Mouse (Mus musculus) kidney, postnatal 4 days (tissue): Measurements from ENCODE around the gene Gm4791.

Experiments
- DNase-seq, 2 experiments: peaks; one replicate each; pipeline ENCODE4 v3.0.0; 2021; ENCODE audit warnings: mixed read lengths in 2 of 2

Gene Gm4791

GRCm38 (mm10) chr9:46998338-46998791, at the start of gene Gm4791:
Gene Gm4791 (plus strand): TSS chr9:46998741.
- no peak for DNase-seq

- DNase-seq = no peak
Measured at GRCm38 (mm10) chr9:46956286-46956685, 42.3 kb upstream of the Gm4791 start.

- no peak for DNase-seq
Measured at GRCm38 (mm10) chr9:46957420-46957950, 41.1 kb upstream of the Gm4791 start.

GRCm38 (mm10) chr9:46966028-46966427, 32.5 kb upstream of the Gm4791 start:
- DNase-seq = no peak

GRCm38 (mm10) chr9:46968970-46969369, 29.6 kb upstream of the Gm4791 start:
- DNase-seq = no peak

DNA sequence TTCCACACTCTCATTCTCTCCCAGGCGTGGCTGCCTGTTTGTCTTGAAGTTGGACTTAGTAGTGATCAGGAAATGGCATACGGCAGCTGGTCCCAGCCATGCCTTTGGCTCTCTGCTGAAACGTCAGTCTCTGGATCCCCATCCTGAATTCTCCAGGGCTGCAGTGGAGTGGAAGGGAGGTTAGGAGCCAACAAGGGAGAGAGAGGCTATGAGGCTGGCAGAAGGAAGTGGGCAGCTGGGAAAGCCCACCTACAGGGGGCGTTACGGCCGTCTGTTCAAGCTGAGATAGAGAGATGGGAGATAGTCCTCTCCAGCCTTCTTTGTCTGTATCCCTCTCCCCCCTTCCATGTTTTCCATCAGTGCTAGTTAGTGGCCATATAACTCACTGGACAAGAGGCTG, 29.1 kb upstream of the Gm4791 start:
- no peak for DNase-seq

- no peak for DNase-seq
Measured at GRCm38 (mm10) chr9:46978806-46979205, 19.7 kb upstream of the Gm4791 start.

- peak; percentile 17 to 27 for DNase-seq
Measured at GRCm38 (mm10) chr9:46980111-46980510, 18.4 kb upstream of the Gm4791 start.

DNA sequence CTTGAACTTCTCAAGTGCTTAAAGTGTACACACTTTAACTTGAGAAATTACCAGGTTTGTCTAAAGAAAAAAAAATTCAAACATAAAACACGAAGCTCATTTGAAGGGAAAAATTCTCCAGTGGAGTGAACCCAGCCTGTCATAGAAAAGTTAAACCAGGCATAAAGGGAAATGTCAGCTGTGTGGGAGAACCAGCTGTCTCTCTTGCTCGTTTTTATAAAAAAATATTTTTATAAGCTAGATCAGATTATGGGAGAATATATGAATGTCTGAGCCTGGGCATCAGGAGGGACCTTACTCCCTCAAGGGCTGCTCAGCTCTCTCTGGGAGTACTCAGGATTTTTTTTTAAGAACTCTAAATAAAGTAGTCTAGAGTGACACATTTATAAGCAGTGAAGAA, 15.1 kb upstream of the Gm4791 start:
- DNase-seq = no peak

DNA sequence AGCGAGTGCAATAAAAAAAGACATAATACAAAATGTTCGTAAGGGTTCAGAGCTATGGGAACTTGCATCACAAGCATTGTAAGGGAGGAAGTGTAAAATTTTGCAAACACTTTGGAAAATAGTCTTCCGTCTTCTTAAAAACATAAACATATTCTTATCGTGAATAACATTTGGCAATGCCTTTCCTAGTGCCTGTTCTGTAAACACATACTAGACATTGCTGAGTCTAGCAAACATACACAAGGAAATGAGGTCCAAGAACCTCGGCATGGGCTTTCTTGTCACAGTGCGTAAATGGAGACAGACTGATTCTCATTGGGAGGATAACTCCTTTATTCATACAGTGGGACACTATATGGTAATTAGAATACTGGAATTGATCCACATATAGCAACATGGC, 43.0 kb downstream of the Gm4791 start:
- DNase-seq = no peak
